Mouse (Mus musculus) central nervous system, embryonic 11.5 days (tissue): ENCODE results near the gene Unc5a. TPM values are rescaled to one million over a fixed set of nuclear protein-coding genes. Genes with fewer than 3 reads are reported as not detected.

ENCODE experiments used
- polyA plus RNA-seq: library from polyadenylated mRNA; depleted of rRNA; stranded (reverse); fragments of >200 nt; gene quantifications from 2 replicates; pipeline ENCODE4 v1.2.3, GENCODE M21; 2012; rRNA removed

Gene Unc5a
- polyA plus RNA-seq, result 3.1 and 5.1 TPM in 2 replicates

DNA sequence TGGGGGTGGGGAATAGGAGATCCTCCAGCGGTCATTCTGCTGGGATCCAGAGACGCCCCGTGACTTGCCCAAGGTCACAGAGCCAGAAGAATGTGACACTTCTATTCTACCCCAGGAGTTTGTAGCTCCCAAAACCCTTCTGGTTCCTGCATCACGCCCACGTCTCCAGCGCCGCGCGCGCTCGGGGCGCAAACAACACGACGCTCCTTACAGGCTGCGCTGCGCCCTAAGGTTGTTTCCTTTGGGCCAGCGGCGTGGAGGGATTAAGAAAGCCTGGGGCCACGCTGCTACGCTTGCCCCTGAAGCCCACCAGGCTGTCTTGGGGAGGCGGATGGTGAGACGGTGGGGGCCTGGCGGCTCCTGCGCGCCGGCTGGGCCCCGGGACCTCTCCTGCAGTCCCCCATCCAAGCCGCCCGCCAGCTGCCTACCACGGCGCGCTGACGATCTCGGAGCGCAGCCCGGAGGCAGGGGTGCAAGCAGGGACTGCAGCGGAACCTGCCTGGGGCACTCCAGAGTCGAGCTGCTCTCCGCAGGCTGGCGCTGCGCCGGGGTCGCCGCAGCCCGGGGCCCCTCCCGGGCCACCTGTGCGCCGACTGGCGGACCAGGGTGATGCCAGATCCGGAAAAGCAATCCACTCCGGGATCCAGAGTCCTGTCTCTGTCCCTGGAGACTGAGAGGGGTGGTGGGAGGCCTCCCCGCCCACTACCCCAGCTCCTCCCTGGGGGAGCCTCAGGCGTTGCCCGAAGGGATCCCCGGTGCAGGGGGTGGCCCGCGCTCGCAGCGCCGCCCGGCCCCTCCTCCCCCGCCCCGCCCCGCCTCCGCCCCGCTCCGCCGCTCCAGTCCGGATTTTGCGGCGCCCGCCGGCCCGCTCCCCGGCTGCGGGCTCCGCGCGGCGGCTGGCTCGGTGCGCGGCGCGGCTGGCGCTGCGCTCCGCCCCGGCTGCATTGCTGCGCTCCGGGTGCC is at the start of gene Unc5a:
TSS of gene Unc5a (plus strand) at position 881 of the 963 bp plus-strand sequence.

DNA sequence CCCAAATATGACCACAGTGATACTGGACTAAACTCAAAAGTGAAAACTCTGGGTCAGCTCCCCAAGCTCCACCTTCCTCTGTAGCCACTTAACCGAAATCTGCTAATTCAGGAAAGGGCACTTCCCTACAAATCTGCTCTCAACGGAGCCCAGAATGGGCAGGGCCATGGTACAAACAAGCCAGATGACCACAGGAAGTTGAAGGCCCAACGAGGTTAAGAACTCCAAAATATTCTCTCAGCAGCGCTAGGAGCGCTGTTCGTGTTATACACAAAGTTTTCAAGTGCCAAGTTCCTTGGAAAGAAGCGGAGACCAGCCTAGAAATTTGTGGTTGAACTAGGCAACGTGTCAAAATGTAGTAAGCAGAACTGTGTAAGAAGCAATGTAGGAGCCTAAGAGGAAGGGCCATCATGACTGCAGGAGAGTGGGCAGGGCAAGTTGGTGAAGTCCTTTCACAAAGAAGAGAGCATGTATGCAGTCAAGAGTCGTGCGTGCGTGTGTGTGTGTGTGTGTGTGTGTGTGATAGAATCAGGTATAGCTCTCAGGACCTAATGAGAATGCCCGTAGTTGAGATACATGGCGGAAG is 72.1 kb downstream of the Unc5a start, which contains the start of gene Hk3:
TSS of gene Hk3 (minus strand) at position 192 of the 586 bp plus-strand sequence.

Other genes starting within 250 kb of the Unc5a start
- gene Cdhr2, start 247.9 kb upstream of the Unc5a start, polyA plus RNA-seq, result 0.26 and 0.36 TPM in 2 replicates
- gene Gprin1, start 199.5 kb upstream of the Unc5a start, polyA plus RNA-seq, result 16.2 and 27.4 TPM in 2 replicates
- 2.1 TPM in 2 replicates for gene Sncb, start 182.8 kb upstream of the Unc5a start, polyA plus RNA-seq
- gene Eif4e1b, start 165.4 kb upstream of the Unc5a start, polyA plus RNA-seq, result not detected in 2 replicates
- 8.4 and 10.4 TPM in 2 replicates for gene Tspan17, start 160.0 kb upstream of the Unc5a start, polyA plus RNA-seq
- gene Hk3, start 72.0 kb downstream of the Unc5a start, polyA plus RNA-seq, result 1.0 and 1.5 TPM in 2 replicates
- 30.2 and 37.4 TPM in 2 replicates for gene Uimc1, start 150.9 kb downstream of the Unc5a start, polyA plus RNA-seq
- gene Zfp346, start 155.9 kb downstream of the Unc5a start, polyA plus RNA-seq, result 42.7 and 47.3 TPM in 2 replicates
- gene Gm17617, start 184.1 kb downstream of the Unc5a start, polyA plus RNA-seq, result not detected in 2 replicates
- gene Fgfr4, start 203.2 kb downstream of the Unc5a start, polyA plus RNA-seq, result 1.00 and 6.8 TPM in 2 replicates